Mouse (Mus musculus): ENCODE results near the gene Nes. TPM values are rescaled to one million over a fixed set of nuclear protein-coding genes. Genes with fewer than 3 reads are reported as not detected.

Nes gene
- polyA plus RNA-seq, 1 experiment, result 26.4 TPM

GRCm38 (mm10) chr3:87988068-87988467 is 17.2 kb downstream of the Nes start:
- Histone ChIP-seq H3K4me1 (ENCODE audit: control insufficient read depth, insufficient read depth, low read length) (peaks cover 28% of the 10 kb centered on the region), H3K4me3 (replicated peaks; ENCODE audit: extremely low read depth, low read depth, low read length) (no peak overlapping the region)
- 12% methylated on average over 15 of the region's 15 CpGs for WGBS
- DNase-seq, result no peak
- no peak for TF ChIP-seq POLR2A (IDR thresholded peaks at IDR 0.05; ENCODE audit: borderline replicate concordance, extremely low read depth, low read depth, low read length)
- TF ChIP-seq CTCF (IDR thresholded peaks at IDR 0.05; ENCODE audit: insufficient read depth, low read length), result no peak

GRCm38 (mm10) chr3:87989935-87990334 is 19.1 kb downstream of the Nes start:
- peaks cover 18% of the 10 kb centered on the region for H3K4me1 ChIP-seq (ENCODE audit: control insufficient read depth, insufficient read depth, low read length)
- DNase-seq, result no peak
- H3K4me3 ChIP-seq (replicated peaks; ENCODE audit: extremely low read depth, low read depth, low read length), result no peak overlapping the region
- TF ChIP-seq CTCF (IDR thresholded peaks at IDR 0.05; ENCODE audit: insufficient read depth, low read length) (no peak), POLR2A (IDR thresholded peaks at IDR 0.05; ENCODE audit: borderline replicate concordance, extremely low read depth, low read depth, low read length) (no peak)
- 35% methylated on average over 10 of the region's 10 CpGs for WGBS

DNA sequence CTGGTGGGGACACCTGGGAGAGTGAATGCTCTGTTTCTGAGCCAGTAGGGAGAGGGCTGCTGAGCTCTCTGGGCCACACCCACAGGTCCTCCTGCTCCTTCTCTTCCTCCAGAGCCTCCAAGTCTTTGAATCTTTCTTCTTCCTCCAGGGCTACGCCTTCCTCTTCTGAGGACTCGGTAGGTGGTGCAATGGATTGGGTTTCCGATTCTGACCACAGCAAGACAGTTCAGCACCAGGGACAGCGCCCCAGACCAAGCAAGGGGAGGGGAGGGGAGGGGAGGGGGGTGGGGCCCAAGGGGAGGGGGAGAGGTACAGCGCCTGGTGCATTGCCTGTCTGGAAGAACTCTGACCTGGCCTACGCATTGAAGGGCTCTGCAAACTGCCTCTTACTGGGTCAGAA is 22.6 kb downstream of the Nes start:
- WGBS, result 6% methylated on average over 5 of the region's 6 CpGs
- Histone ChIP-seq H3K4me1 (ENCODE audit: control insufficient read depth, insufficient read depth, low read length) (no peaks in the 10 kb centered on the region), H3K4me3 (replicated peaks; ENCODE audit: extremely low read depth, low read depth, low read length) (no peak overlapping the region)
- TF ChIP-seq POLR2A (IDR thresholded peaks at IDR 0.05; ENCODE audit: borderline replicate concordance, extremely low read depth, low read depth, low read length), result no peak
- TF ChIP-seq CTCF (IDR thresholded peaks at IDR 0.05; ENCODE audit: insufficient read depth, low read length), result no peak
- no peak for DNase-seq

DNA sequence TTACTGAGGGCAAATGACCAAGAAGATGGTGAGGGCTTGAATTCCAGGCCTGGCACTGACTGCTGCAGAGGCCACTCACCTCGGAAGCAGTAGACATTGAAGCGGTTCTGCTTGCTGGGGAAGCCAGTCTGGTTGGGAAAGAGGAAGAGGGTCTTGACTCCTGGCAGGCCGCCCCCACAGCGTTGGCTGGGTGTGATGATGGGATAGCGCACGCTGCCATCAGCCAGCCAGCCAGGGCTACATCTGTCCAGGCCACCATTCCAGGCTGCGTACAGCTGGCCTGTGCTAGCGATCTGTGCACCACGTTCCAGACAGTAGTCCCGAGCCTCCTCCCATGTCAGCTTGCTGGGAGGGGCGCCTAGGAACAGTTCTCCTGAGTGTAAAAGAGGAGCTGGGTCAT is 24.5 kb downstream of the Nes start:
- TF ChIP-seq POLR2A (IDR thresholded peaks at IDR 0.05; ENCODE audit: borderline replicate concordance, extremely low read depth, low read depth, low read length) (no peak), CTCF (IDR thresholded peaks at IDR 0.05; ENCODE audit: insufficient read depth, low read length) (no peak)
- 33% methylated on average over 11 of the region's 11 CpGs for WGBS
- Histone ChIP-seq H3K4me1 (ENCODE audit: control insufficient read depth, insufficient read depth, low read length) (0 out of 2 replicates have a peak, but pooled peaks cover 2% of the 10 kb centered on the region), H3K4me3 (replicated peaks; ENCODE audit: extremely low read depth, low read depth, low read length) (no peak overlapping the region)
- no peak for DNase-seq

DNA sequence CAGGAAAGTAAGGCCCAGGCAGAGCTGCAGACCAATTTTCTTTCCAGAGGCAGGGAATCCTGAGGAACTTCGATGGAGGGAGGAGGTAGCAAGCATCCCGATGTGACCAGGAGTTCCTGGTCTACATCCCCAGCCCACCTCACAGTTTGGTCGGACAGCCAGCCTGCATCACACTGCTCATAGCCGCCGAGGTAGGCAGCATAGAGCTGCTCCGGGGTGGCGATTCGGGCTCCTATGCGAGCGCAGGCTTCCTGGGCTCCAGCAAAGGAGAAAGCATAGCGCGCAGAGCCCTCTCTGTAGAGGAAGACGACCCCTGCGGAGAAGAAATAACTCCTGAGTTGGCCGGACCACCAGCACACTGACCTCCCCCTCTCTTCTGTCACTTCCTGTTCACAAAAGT is 25.5 kb downstream of the Nes start:
- no peak for TF ChIP-seq CTCF (IDR thresholded peaks at IDR 0.05; ENCODE audit: insufficient read depth, low read length)
- no peak for TF ChIP-seq POLR2A (IDR thresholded peaks at IDR 0.05; ENCODE audit: borderline replicate concordance, extremely low read depth, low read depth, low read length)
- Histone ChIP-seq H3K4me3 (replicated peaks; ENCODE audit: extremely low read depth, low read depth, low read length) (no peak overlapping the region), H3K4me1 (ENCODE audit: control insufficient read depth, insufficient read depth, low read length) (0 out of 2 replicates have a peak, but pooled peaks cover 2% of the 10 kb centered on the region)
- WGBS, result 7% methylated on average over 15 of the region's 15 CpGs
- no peak for DNase-seq

DNA sequence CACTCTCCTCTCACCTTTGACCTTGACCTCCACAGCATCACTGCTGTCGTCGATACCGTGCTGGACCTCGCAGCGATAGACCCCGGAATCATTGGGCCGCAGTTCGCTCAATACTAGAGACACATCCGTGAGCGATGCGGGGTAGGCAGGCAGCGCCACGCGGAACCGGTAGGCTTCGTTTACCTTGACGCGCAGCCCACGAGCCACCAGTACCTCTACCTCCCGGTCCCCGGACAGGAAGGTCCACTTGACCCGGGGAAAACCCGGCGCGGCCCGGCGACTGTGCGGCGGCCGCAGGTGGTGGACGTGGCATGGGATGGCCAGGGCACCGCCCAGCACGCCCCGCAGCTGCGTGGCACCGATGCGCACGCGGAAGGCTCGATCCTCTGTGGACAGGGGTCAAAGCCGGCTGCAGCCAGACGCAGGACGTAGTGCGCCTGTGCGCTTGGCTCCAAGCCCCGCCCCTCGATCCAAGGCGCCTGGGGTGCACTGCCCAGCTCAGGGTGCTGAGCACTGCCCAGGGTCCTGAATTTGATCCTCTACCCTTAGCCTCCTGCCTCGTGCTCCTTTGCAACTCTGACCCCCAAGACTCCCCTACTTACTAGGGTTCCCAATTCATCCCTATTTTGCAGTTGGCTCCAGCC is 26.2 kb downstream of the Nes start:
- WGBS, result 1% methylated on average over 49 of the region's 49 CpGs
- no peak for DNase-seq
- peak overlapping the region; percentile 6 for H3K4me3 ChIP-seq (replicated peaks; ENCODE audit: extremely low read depth, low read depth, low read length)
- no peak for TF ChIP-seq POLR2A (IDR thresholded peaks at IDR 0.05; ENCODE audit: borderline replicate concordance, extremely low read depth, low read depth, low read length)
- TF ChIP-seq CTCF (IDR thresholded peaks at IDR 0.05; ENCODE audit: insufficient read depth, low read length), result no peak
- H3K4me1 ChIP-seq (ENCODE audit: control insufficient read depth, insufficient read depth, low read length), result 0 out of 2 replicates have a peak, but pooled peaks cover 2% of the 10 kb centered on the region

GRCm38 (mm10) chr3:87998747-87999146 is 27.9 kb downstream of the Nes start:
- 1% methylated on average over 7 of the region's 7 CpGs for WGBS

DNA sequence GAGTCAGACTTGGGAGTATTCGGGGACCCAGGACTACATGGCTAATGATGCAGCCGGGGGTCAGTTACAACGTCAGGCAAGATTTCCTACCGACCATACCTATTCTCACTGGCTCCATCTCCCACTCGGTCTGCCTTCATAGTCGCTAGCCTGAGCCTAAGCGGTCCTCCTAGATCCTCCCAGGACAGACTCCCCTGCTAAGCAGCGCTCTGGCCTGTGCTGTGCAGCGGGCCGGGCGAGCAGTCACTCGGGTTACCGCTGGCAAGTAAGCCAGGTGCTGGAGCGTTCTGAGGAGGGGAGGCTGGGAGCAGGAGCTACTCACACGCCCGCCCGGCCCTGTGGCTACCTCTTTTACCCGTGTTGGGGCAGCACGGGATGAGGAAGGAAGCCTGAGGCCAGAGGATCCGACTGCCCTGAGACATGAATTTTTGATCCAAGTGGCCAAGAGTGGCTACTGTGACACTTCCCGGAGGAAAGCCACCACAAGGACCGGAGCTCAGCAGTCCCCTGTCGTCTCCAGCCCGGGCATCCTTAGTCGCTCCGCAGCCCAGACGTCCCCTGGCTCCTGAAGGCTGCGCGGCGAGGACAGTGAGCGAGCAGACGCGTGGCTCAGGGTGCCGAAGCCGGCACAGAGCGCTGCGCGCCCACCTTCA is 28.5 kb downstream of the Nes start:
- DNase-seq, result no peak
- TF ChIP-seq CTCF (IDR thresholded peaks at IDR 0.05; ENCODE audit: insufficient read depth, low read length) (no peak), POLR2A (IDR thresholded peaks at IDR 0.05; ENCODE audit: borderline replicate concordance, extremely low read depth, low read depth, low read length) (no peak)
- no peak overlapping the region for H3K4me3 ChIP-seq (replicated peaks; ENCODE audit: extremely low read depth, low read depth, low read length)
- H3K4me1 ChIP-seq (ENCODE audit: control insufficient read depth, insufficient read depth, low read length), result 0 out of 2 replicates have a peak, but pooled peaks cover 2% of the 10 kb centered on the region
- WGBS, result 2% methylated on average over 38 of the region's 38 CpGs

More at GRCm38 (mm10) chr3:87998747-87999146, 27.9 kb downstream of the Nes start:
- no peak overlapping the region for H3K4me3 ChIP-seq (replicated peaks; ENCODE audit: extremely low read depth, low read depth, low read length)
- no peak for TF ChIP-seq POLR2A (IDR thresholded peaks at IDR 0.05; ENCODE audit: borderline replicate concordance, extremely low read depth, low read depth, low read length)
- no peak for TF ChIP-seq CTCF (IDR thresholded peaks at IDR 0.05; ENCODE audit: insufficient read depth, low read length)
- DNase-seq, result no peak
- H3K4me1 ChIP-seq (ENCODE audit: control insufficient read depth, insufficient read depth, low read length), result 0 out of 2 replicates have a peak, but pooled peaks cover 2% of the 10 kb centered on the region

- no peak for DNase-seq
- Histone ChIP-seq H3K4me3 (replicated peaks; ENCODE audit: extremely low read depth, low read depth, low read length) (no peak within 1 kb of the TSS), H3K4me1 (ENCODE audit: control insufficient read depth, insufficient read depth, low read length) (0 out of 2 replicates have a peak, but pooled peaks cover 2% of the 10 kb centered on the region)
- WGBS, result under 1% methylated on average over 39 of the region's 39 CpGs
- TF ChIP-seq CTCF (IDR thresholded peaks at IDR 0.05; ENCODE audit: insufficient read depth, low read length) (no peak), POLR2A (IDR thresholded peaks at IDR 0.05; ENCODE audit: borderline replicate concordance, extremely low read depth, low read depth, low read length) (no peak)
Measured at GRCm38 (mm10) chr3:88000181-88000580, 29.3 kb downstream of the Nes start, which contains the start of gene Bcan. Gene Bcan (minus strand): TSS chr3:88000230.
